Mouse (Mus musculus): ENCODE measurements around the gene Zfp518a.

DNA sequence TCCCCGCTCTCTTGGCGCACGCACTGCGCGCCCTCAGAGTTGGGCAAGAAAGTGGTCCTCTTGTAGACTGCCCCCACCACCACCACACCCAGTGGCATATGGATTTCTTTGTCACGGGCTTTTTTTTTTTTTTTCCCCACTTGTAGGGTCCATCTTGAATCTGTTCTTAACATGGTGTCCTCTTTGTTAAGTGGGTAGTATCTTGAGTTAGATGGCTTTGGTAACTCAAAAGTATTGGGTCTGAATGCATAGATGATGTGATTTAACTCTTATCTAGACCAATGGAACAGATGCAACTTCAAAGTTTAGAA, 843 bp downstream of the Zfp518a start:
- TF ChIP-seq CTCF (IDR thresholded peaks at IDR 0.05; ENCODE audit: borderline replicate concordance, extremely low read depth, insufficient read depth, insufficient read length) (no peak), POLR2A (IDR thresholded peaks at IDR 0.05; ENCODE audit: borderline replicate concordance, extremely low read depth, insufficient read depth, insufficient read length, poor library complexity, severe bottlenecking) (no peak)

All from brain, embryonic 14.5 days (tissue).